ENCODE assay signal across 15 mouse cellular contexts in genomic region chr2:172615148-172615547, GRCm38 (mm10).
"Had no signal": no experiment of that assay in that cellular context is flagged by ENCODE, and none has a peak within 500 bp of the region (broad histone marks: within the 10 kb centered on the region; RNA-seq: fewer than 3 reads in every experiment).

No protein-coding gene starts in this region.

- H3K36me3 ChIP-seq: limb, embryonic 12.5 days; liver, embryonic 13.5 days; lung, embryonic 15.5 days; midbrain, embryonic 13.5 days; neural tube, embryonic 13.5 days had no signal

- DNase-seq: kidney, adult 8-10 months; kidney, postnatal 25 days; liver; liver, embryonic 13.5 days; liver, postnatal 0 days; lung, postnatal 14 days; right cerebral cortex, postnatal 14 days; thymus, postnatal 36 days had no signal

- H3K9ac ChIP-seq: limb, embryonic 12.5 days; liver, embryonic 13.5 days; liver, postnatal 0 days; lung, embryonic 15.5 days; midbrain, embryonic 13.5 days; neural tube, embryonic 13.5 days had no signal

- H3K9me3 ChIP-seq: limb, embryonic 12.5 days; liver, embryonic 13.5 days; lung, embryonic 15.5 days; megakaryocyte, embryonic 14.5 days; midbrain, embryonic 13.5 days; neural tube, embryonic 13.5 days had no signal

- H3K4me2 ChIP-seq: liver, embryonic 13.5 days; midbrain, embryonic 13.5 days; neural tube, embryonic 13.5 days had no signal

- H3K4me3 ChIP-seq: left cerebral cortex, adult 2 months; limb, embryonic 12.5 days; liver, embryonic 13.5 days; lung, embryonic 15.5 days; megakaryocyte, embryonic 14.5 days; midbrain, embryonic 13.5 days; neural tube, embryonic 13.5 days had no signal

- H3K4me1 ChIP-seq: liver, embryonic 13.5 days; lung, embryonic 15.5 days had no signal

- ATAC-seq: liver, postnatal 0 days; midbrain, embryonic 13.5 days had no signal

- H3K27ac ChIP-seq: left cerebral cortex, adult 2 months; limb, embryonic 12.5 days; liver, embryonic 13.5 days; lung, embryonic 15.5 days; macrophage; midbrain, embryonic 13.5 days; neural tube, embryonic 13.5 days had no signal
